Mouse (Mus musculus): ENCODE results near the gene Tuba3a. TPM values are rescaled to one million over a fixed set of nuclear protein-coding genes. Genes with fewer than 3 reads are reported as not detected.

Gene Tuba3a
- polyA plus RNA-seq (2014; fragmentation: Illumina TruSeq; extraction: RNeasy Lipid Tissue Mini Kit (QIAGEN cat#74804); ENCODE audit: low replicate concordance) = not detected

GRCm38 (mm10) chr6:125285890-125286289 lies at the start of gene Tuba3a:
Tuba3a (minus strand) TSS chr6:125286042.

GRCm38 (mm10) chr6:125320323-125320722 lies 34.5 kb upstream of the Tuba3a start, which contains the start of gene Scnn1a:
Scnn1a (plus strand) TSS chr6:125320659.

GRCm38 (mm10) chr6:125313546-125314230 lies 27.8 kb upstream of the Tuba3a start, which contains the start of gene Ltbr:
Ltbr (minus strand) TSS chr6:125313885.

GRCm38 (mm10) chr6:125236782-125237181 lies 49.1 kb downstream of the Tuba3a start, which contains the start of gene Cd27:
Cd27 (minus strand) TSS chr6:125237010.

GRCm38 (mm10) chr6:125231117-125232044 lies 54.5 kb downstream of the Tuba3a start, which contains the start of gene Tapbpl:
Tapbpl (minus strand) TSS chr6:125231860.

Other genes with a start within 250 kb of the Tuba3a start
- 18.8 TPM for gene Ing4, start 246.3 kb downstream of the Tuba3a start, polyA plus RNA-seq (2014; fragmentation: Illumina TruSeq; extraction: RNeasy Lipid Tissue Mini Kit (QIAGEN cat#74804); ENCODE audit: low replicate concordance)
- gene Acrbp, start 236.4 kb downstream of the Tuba3a start, polyA plus RNA-seq (2014; fragmentation: Illumina TruSeq; extraction: RNeasy Lipid Tissue Mini Kit (QIAGEN cat#74804); ENCODE audit: low replicate concordance) = 2.5 TPM
- gene Lpar5, start 218.1 kb downstream of the Tuba3a start, polyA plus RNA-seq (2014; fragmentation: Illumina TruSeq; extraction: RNeasy Lipid Tissue Mini Kit (QIAGEN cat#74804); ENCODE audit: low replicate concordance) = 1.6 TPM
- 31.1 TPM for gene Chd4, start 190.1 kb downstream of the Tuba3a start, polyA plus RNA-seq (2014; fragmentation: Illumina TruSeq; extraction: RNeasy Lipid Tissue Mini Kit (QIAGEN cat#74804); ENCODE audit: low replicate concordance)
- gene Nop2, start 154.1 kb downstream of the Tuba3a start, polyA plus RNA-seq (2014; fragmentation: Illumina TruSeq; extraction: RNeasy Lipid Tissue Mini Kit (QIAGEN cat#74804); ENCODE audit: low replicate concordance) = 0.33 TPM
- 0.59 TPM for gene Iffo1, start 140.8 kb downstream of the Tuba3a start, polyA plus RNA-seq (2014; fragmentation: Illumina TruSeq; extraction: RNeasy Lipid Tissue Mini Kit (QIAGEN cat#74804); ENCODE audit: low replicate concordance)
- gene Gapdh, start 119.6 kb downstream of the Tuba3a start, polyA plus RNA-seq (2014; fragmentation: Illumina TruSeq; extraction: RNeasy Lipid Tissue Mini Kit (QIAGEN cat#74804); ENCODE audit: low replicate concordance) = 39.7 TPM
- 3.7 TPM for gene Ncapd2, start 94.3 kb downstream of the Tuba3a start, polyA plus RNA-seq (2014; fragmentation: Illumina TruSeq; extraction: RNeasy Lipid Tissue Mini Kit (QIAGEN cat#74804); ENCODE audit: low replicate concordance)
- gene Mrpl51, start 94.2 kb downstream of the Tuba3a start, polyA plus RNA-seq (2014; fragmentation: Illumina TruSeq; extraction: RNeasy Lipid Tissue Mini Kit (QIAGEN cat#74804); ENCODE audit: low replicate concordance) = 119 TPM
- gene Vamp1, start 70.5 kb downstream of the Tuba3a start, polyA plus RNA-seq (2014; fragmentation: Illumina TruSeq; extraction: RNeasy Lipid Tissue Mini Kit (QIAGEN cat#74804); ENCODE audit: low replicate concordance) = 6.0 TPM
- 7.6 TPM for gene Tapbpl, start 54.2 kb downstream of the Tuba3a start, polyA plus RNA-seq (2014; fragmentation: Illumina TruSeq; extraction: RNeasy Lipid Tissue Mini Kit (QIAGEN cat#74804); ENCODE audit: low replicate concordance)
- gene Cd27, start 49.0 kb downstream of the Tuba3a start, polyA plus RNA-seq (2014; fragmentation: Illumina TruSeq; extraction: RNeasy Lipid Tissue Mini Kit (QIAGEN cat#74804); ENCODE audit: low replicate concordance) = not detected
- 1.2 TPM for gene Ltbr, start 27.8 kb upstream of the Tuba3a start, polyA plus RNA-seq (2014; fragmentation: Illumina TruSeq; extraction: RNeasy Lipid Tissue Mini Kit (QIAGEN cat#74804); ENCODE audit: low replicate concordance)
- 0.97 TPM for gene Scnn1a, start 34.6 kb upstream of the Tuba3a start, polyA plus RNA-seq (2014; fragmentation: Illumina TruSeq; extraction: RNeasy Lipid Tissue Mini Kit (QIAGEN cat#74804); ENCODE audit: low replicate concordance)
- gene Tnfrsf1a, start 63.3 kb upstream of the Tuba3a start, polyA plus RNA-seq (2014; fragmentation: Illumina TruSeq; extraction: RNeasy Lipid Tissue Mini Kit (QIAGEN cat#74804); ENCODE audit: low replicate concordance) = 3.9 TPM
- gene Plekhg6, start 94.8 kb upstream of the Tuba3a start, polyA plus RNA-seq (2014; fragmentation: Illumina TruSeq; extraction: RNeasy Lipid Tissue Mini Kit (QIAGEN cat#74804); ENCODE audit: low replicate concordance) = 0.56 TPM
- 66.3 TPM for gene Cd9, start 208.7 kb upstream of the Tuba3a start, polyA plus RNA-seq (2014; fragmentation: Illumina TruSeq; extraction: RNeasy Lipid Tissue Mini Kit (QIAGEN cat#74804); ENCODE audit: low replicate concordance)

All from small intestine, adult 10 weeks (tissue).